Mouse (Mus musculus): ENCODE measurements around the gene Gng5. TPM values are rescaled to one million over a fixed set of nuclear protein-coding genes. Genes with fewer than 3 reads are reported as not detected.

Gng5 gene
- polyA plus RNA-seq, 1 experiment from 2014 or later, result 915 TPM

DNA sequence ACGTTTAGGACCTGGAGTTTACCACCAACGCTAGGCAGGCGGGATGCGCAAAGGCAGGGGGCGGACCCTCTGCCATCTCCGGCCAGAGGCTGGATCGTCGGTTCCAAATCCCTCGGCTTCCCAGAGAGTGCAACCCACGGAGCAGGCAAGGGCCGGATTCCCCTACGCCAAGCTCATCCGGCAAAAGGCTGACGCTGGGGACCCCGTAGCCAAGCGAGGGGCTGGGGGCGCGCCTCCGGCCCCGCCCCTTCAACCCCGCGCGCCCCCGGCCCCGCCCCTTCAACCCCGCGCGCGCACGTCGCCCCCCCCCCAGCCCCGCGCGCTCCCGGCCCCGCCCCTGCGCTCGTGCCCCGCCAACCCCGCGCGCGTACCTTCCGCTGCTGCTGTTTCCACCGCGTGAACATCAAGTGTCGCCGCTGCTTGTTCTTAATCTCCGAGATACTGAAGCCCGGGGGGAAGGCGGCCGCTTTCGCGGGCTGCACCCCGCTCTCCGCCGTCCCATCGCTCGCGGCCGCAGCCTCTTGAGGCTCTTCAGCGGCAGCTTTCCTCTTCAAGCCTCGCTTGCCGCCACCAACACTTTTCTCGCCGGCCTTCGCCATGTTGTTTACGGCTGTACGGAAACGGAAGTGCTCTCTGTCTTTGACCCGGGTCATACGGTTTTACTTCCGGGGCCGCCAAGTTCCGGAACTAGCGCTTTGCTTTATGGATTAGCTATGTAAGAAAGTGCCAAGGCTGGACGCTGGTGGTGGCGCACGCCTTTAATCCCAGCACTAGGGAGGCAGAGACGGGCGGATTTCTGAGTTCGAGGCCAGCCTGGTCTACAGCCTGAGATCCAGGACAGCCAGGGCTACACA lies 21.4 kb downstream of the Gng5 start, which contains the start of gene Rpf1:
Gene Rpf1, minus strand, starts transcription at position 632 of the 854 bp plus-strand sequence.
- Histone ChIP-seq H3K9ac (ENCODE audit: low read depth, low read length) (peak within 1 kb of the TSS; percentile 94), H3K36me3 (ENCODE audit: control insufficient read depth, insufficient read depth, low read length) (peaks cover 20% of the 10 kb centered on the region), H3K27ac (replicated peaks; ENCODE audit: low read depth, low read length) (peak within 1 kb of the TSS; percentile 97), H3K4me2 (ENCODE audit: low read depth, low read length) (peak within 1 kb of the TSS; percentile 73), H3K4me3 (ENCODE audit: low read depth, low read length) (peak within 1 kb of the TSS; percentile 93), H3K4me1 (ENCODE audit: control insufficient read depth, insufficient read depth, low read length) (no peaks in the 10 kb centered on the region), H3K9me3 (ENCODE audit: control insufficient read depth, low read length) (no peaks in the 10 kb centered on the region), H3K27me3 (replicated peaks; ENCODE audit: control insufficient read depth, insufficient read depth, low read length) (no peaks in the 10 kb centered on the region)
- DNase-seq (ENCODE audit: low spot score) (peak; percentile 97), ATAC-seq (ENCODE audit: low read depth) (peak; percentile 98)
- under 1% methylated on average over 46 of the region's 82 CpGs for WGBS

DNA sequence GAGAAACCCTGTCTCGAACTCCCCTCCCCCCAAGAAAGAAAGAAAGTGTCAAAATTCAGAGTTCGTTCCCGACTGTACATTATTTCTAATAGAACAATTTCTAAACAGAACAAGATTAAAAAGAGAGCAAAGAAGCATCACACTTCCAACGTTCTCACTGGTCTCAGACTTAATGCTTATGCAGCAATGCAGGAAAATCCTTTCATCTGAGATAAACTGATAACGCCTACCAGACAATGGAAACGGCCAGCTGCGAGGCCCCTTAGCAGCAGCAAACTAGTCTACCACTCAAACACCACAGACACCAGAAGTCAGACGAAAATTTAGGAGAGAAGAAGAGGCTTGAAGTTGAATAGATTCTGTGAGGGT lies 22.0 kb downstream of the Gng5 start:
- Histone ChIP-seq H3K9ac (ENCODE audit: low read depth, low read length) (peak overlapping the region; percentile 94), H3K9me3 (ENCODE audit: control insufficient read depth, low read length) (no peaks in the 10 kb centered on the region), H3K27ac (replicated peaks; ENCODE audit: low read depth, low read length) (peak overlapping the region; percentile 97), H3K4me3 (ENCODE audit: low read depth, low read length) (peak overlapping the region; percentile 93), H3K4me2 (ENCODE audit: low read depth, low read length) (peak overlapping the region; percentile 73), H3K27me3 (replicated peaks; ENCODE audit: control insufficient read depth, insufficient read depth, low read length) (no peaks in the 10 kb centered on the region), H3K36me3 (ENCODE audit: control insufficient read depth, insufficient read depth, low read length) (peaks cover 20% of the 10 kb centered on the region), H3K4me1 (ENCODE audit: control insufficient read depth, insufficient read depth, low read length) (no peaks in the 10 kb centered on the region)
- ATAC-seq (ENCODE audit: low read depth) (peak; percentile 12; the same call in 1 of the 2 replicates), DNase-seq (ENCODE audit: low spot score) (no peak)
- WGBS, result 13% methylated on average over 8 of the region's 8 CpGs

DNA sequence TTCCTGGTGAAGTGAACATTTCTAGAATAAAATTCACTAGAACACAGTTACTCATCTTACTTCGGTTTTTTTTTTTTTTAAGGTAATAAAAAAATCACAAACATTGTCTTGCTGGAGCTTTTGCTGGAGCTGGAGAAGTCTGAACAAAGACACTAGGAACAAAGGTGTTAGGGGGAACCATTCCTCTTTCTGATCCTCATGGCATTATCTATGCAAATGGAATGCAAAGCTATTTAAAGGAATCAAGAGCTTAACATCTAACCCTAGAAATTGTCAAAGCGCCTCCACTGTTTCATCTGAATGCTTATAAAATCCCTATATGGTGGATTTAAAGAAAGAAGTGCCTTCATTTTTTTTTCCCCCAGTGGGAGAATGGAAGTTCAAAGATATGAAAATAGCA lies 28.7 kb downstream of the Gng5 start:
- H3K4me3 ChIP-seq (ENCODE audit: low read depth, low read length), result no peak overlapping the region
- no peaks in the 10 kb centered on the region for H3K27me3 ChIP-seq (replicated peaks; ENCODE audit: control insufficient read depth, insufficient read depth, low read length)
- H3K4me2 ChIP-seq (ENCODE audit: low read depth, low read length), result no peak overlapping the region
- no peak overlapping the region for H3K9ac ChIP-seq (ENCODE audit: low read depth, low read length)
- 47% methylated on average over 2 of the region's 2 CpGs for WGBS
- no peaks in the 10 kb centered on the region for H3K4me1 ChIP-seq (ENCODE audit: control insufficient read depth, insufficient read depth, low read length)
- ATAC-seq (ENCODE audit: low read depth) (no peak), DNase-seq (ENCODE audit: low spot score) (no peak)
- H3K9me3 ChIP-seq (ENCODE audit: control insufficient read depth, low read length), result no peaks in the 10 kb centered on the region
- H3K36me3 ChIP-seq (ENCODE audit: control insufficient read depth, insufficient read depth, low read length), result no peaks in the 10 kb centered on the region
- H3K27ac ChIP-seq (replicated peaks; ENCODE audit: low read depth, low read length), result no peak overlapping the region

DNA sequence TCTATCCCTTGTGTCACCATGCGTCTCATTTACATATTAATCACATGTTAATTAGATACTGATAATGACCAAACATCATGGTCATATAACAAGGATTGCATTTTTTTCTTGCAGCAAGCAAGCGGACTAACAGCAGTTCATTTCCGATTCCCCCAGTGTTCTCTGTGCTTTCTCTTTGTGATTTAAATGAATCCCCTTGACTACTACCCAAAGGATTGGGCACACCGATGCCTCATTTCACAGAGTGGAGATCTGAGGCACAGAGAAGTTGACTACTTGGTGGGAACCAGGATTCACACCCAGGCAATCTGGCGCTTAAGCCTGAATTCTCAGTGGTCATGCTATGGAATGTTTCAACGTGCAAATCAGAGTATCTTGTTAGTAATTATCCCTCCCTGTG lies 35.4 kb downstream of the Gng5 start:
- Histone ChIP-seq H3K4me2 (ENCODE audit: low read depth, low read length) (no peak overlapping the region), H3K27ac (replicated peaks; ENCODE audit: low read depth, low read length) (no peak overlapping the region), H3K9me3 (ENCODE audit: control insufficient read depth, low read length) (no peaks in the 10 kb centered on the region), H3K9ac (ENCODE audit: low read depth, low read length) (no peak overlapping the region), H3K27me3 (replicated peaks; ENCODE audit: control insufficient read depth, insufficient read depth, low read length) (no peaks in the 10 kb centered on the region), H3K4me1 (ENCODE audit: control insufficient read depth, insufficient read depth, low read length) (no peaks in the 10 kb centered on the region), H3K36me3 (ENCODE audit: control insufficient read depth, insufficient read depth, low read length) (no peaks in the 10 kb centered on the region), H3K4me3 (ENCODE audit: low read depth, low read length) (no peak overlapping the region)
- DNase-seq (ENCODE audit: low spot score) (no peak), ATAC-seq (ENCODE audit: low read depth) (no peak)
- WGBS, result 63% methylated on average over 6 of the region's 6 CpGs

DNA sequence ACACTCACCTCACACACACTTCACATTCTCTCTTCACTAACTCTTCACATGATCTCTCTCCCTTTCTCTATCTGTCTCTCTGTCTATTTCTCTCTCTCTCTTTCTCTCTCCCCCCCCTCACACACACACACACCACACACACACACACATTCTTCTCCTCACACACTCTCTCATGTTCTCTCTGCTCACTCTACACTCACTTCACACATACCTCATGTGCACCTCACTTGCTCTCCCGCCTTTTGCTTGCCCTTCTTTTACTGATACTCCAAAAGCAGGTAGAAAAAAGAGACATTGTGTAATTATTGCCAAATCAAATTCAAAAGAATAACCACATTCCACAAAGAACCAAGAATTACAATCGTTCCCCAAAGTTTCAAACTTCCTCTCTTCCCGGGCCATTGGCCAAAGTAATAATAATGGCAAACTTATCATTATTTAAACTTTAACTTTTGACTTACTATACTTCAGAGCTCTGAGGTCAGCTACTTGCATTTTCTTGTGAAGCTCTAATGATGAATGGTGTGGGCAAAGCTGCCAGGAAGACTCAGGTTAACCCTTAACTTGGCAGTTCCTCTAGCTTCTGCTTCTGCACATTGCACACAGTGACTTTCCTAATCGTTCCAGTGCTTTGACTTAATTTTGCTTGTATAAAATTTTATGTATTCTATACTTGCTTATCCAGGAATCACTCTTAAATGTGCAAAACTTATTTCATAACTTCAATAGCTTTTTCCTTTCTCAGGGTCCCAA lies 41.1 kb downstream of the Gng5 start:
- Histone ChIP-seq H3K4me3 (ENCODE audit: low read depth, low read length) (no peak overlapping the region), H3K9ac (ENCODE audit: low read depth, low read length) (no peak overlapping the region), H3K27ac (replicated peaks; ENCODE audit: low read depth, low read length) (no peak overlapping the region), H3K4me2 (ENCODE audit: low read depth, low read length) (no peak overlapping the region), H3K36me3 (ENCODE audit: control insufficient read depth, insufficient read depth, low read length) (no peaks in the 10 kb centered on the region), H3K4me1 (ENCODE audit: control insufficient read depth, insufficient read depth, low read length) (no peaks in the 10 kb centered on the region), H3K9me3 (ENCODE audit: control insufficient read depth, low read length) (0 out of 2 replicates have a peak, but pooled peaks cover 6% of the 10 kb centered on the region), H3K27me3 (replicated peaks; ENCODE audit: control insufficient read depth, insufficient read depth, low read length) (no peaks in the 10 kb centered on the region)
- ATAC-seq (ENCODE audit: low read depth) (no peak), DNase-seq (ENCODE audit: low spot score) (no peak)
- 78% methylated on average over 4 of the region's 4 CpGs for WGBS

DNA sequence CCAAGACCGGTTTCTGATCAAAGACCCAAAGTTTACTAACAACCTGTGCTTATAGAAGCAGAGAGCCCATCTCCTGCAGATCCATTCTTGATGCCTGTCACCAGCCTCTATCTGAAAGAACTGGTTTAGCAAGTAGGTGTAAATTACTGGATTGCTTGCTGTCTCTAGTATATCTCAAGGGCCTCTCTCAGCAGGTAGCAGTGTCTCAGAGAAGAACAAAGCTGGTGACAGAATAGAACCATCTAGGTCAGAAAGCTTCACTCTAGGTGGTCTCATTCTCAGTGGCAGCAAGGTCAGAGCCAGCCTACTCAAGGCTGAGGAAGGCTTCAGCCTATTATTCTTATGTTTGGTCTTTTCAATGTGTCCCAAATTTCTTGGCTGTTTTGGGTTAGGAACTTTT lies 44.0 kb downstream of the Gng5 start:
- no peak overlapping the region for H3K9ac ChIP-seq (ENCODE audit: low read depth, low read length)
- no peaks in the 10 kb centered on the region for H3K4me1 ChIP-seq (ENCODE audit: control insufficient read depth, insufficient read depth, low read length)
- ATAC-seq (ENCODE audit: low read depth) (no peak), DNase-seq (ENCODE audit: low spot score) (peak; percentile 26)
- H3K9me3 ChIP-seq (ENCODE audit: control insufficient read depth, low read length), result 0 out of 2 replicates have a peak, but pooled peaks cover 6% of the 10 kb centered on the region
- H3K4me3 ChIP-seq (ENCODE audit: low read depth, low read length), result no peak overlapping the region
- 29% methylated on average over 1 of the region's 1 CpGs for WGBS
- H3K27ac ChIP-seq (replicated peaks; ENCODE audit: low read depth, low read length), result no peak overlapping the region
- no peak overlapping the region for H3K4me2 ChIP-seq (ENCODE audit: low read depth, low read length)
- H3K36me3 ChIP-seq (ENCODE audit: control insufficient read depth, insufficient read depth, low read length), result no peaks in the 10 kb centered on the region
- H3K27me3 ChIP-seq (replicated peaks; ENCODE audit: control insufficient read depth, insufficient read depth, low read length), result no peaks in the 10 kb centered on the region

DNA sequence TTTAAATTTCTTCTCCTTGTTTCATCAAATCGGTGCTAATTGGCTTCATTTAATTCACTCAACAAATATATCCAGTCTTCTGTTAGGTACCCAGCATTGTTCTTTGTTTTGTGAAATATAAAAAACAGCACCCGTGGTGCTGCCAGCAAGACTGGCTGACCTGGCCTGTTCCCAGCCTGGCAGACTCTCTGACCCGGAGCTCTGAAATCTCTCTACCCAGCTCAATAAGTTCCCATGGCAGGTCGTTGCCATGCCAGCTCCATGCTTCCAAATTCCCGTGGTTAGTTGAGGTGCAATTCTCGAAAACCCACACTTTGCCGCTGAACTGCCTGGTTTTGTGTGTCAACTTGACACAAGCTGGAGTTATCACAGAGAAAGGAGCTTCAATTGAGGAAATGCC lies 55.2 kb downstream of the Gng5 start:
- Histone ChIP-seq H3K27ac (replicated peaks; ENCODE audit: low read depth, low read length) (no peak overlapping the region), H3K9ac (ENCODE audit: low read depth, low read length) (no peak overlapping the region), H3K27me3 (replicated peaks; ENCODE audit: control insufficient read depth, insufficient read depth, low read length) (no peaks in the 10 kb centered on the region), H3K9me3 (ENCODE audit: control insufficient read depth, low read length) (no peaks in the 10 kb centered on the region), H3K4me1 (ENCODE audit: control insufficient read depth, insufficient read depth, low read length) (no peaks in the 10 kb centered on the region), H3K4me3 (ENCODE audit: low read depth, low read length) (no peak overlapping the region), H3K36me3 (ENCODE audit: control insufficient read depth, insufficient read depth, low read length) (no peaks in the 10 kb centered on the region), H3K4me2 (ENCODE audit: low read depth, low read length) (no peak overlapping the region)
- 74% methylated on average over 7 of the region's 7 CpGs for WGBS
- DNase-seq (ENCODE audit: low spot score) (no peak), ATAC-seq (ENCODE audit: low read depth) (no peak)
